Mouse (Mus musculus) bone marrow macrophage, adult 2 months (primary cell): ENCODE data around the gene Fzd10.

ENCODE experiments used
- CTCF ChIP-seq: IDR thresholded peaks from 2 replicates; pipeline ENCODE4 v1.5.1; 2012; ENCODE audit warnings: low read depth, mild to moderate bottlenecking, low read length, moderate library complexity
- POLR2A ChIP-seq: IDR thresholded peaks from 2 replicates; pipeline ENCODE4 v1.6.1; 2012; ENCODE audit warnings: mild to moderate bottlenecking, low read depth, low read length, borderline replicate concordance

- TF ChIP-seq CTCF (no peak), POLR2A (no peak)
Measured at GRCm38 (mm10) chr5:128609091-128609490, 8.4 kb downstream of the Fzd10 start.
